Mouse (Mus musculus) embryonic facial prominence, embryonic 11.5 days (tissue): ENCODE data around the gene Calm3. TPM values are rescaled to one million over a fixed set of nuclear protein-coding genes. Genes with fewer than 3 reads are reported as not detected.

Experiments used
- ATAC-seq: fragments of 200-750 bp; cut with Nextera tagmentation; replicated peaks from 2 replicates; pipeline ENCODE4 v1.8.0; 2017; ENCODE audit warnings: low read depth; ENCODE audit not compliant: insufficient number of reproducible peaks, low FRiP score, low TSS enrichment
- DNase-seq: peaks from one replicate; pipeline ENCODE4 v3.0.0-alpha.2; 2015; ENCODE audit warnings: low spot score
- H3K27ac ChIP-seq: fragments of 300-500 bp; sonication (generic); replicated peaks from 2 replicates; pipeline ENCODE4 v1.5.1; 2014; ENCODE audit warnings: mild to moderate bottlenecking, low read depth, low read length, control low read depth
- H3K27me3 ChIP-seq: fragments of 300-500 bp; sonication (generic); 2 replicates; pipeline ENCODE4 v1.6.1; 2014; ENCODE audit warnings: mild to moderate bottlenecking, low read length, moderate library complexity, mixed read lengths; ENCODE audit not compliant: control insufficient read depth, insufficient read depth
- H3K36me3 ChIP-seq: fragments of 300-500 bp; sonication (generic); replicated peaks from 2 replicates; pipeline ENCODE4 v1.6.1; 2014; ENCODE audit warnings: low read depth, mild to moderate bottlenecking, low read length, moderate library complexity, mixed read lengths; ENCODE audit not compliant: control insufficient read depth, insufficient read depth
- H3K4me1 ChIP-seq: fragments of 300-500 bp; sonication (generic); 2 replicates; pipeline ENCODE4 v1.6.1; 2014; ENCODE audit warnings: low read length, mixed read lengths; ENCODE audit not compliant: control insufficient read depth, insufficient read depth
- H3K4me2 ChIP-seq: fragments of 300-500 bp; sonication (generic); 2 replicates; pipeline ENCODE4 v1.6.1; 2014; ENCODE audit warnings: low read depth, mild to moderate bottlenecking, control low read depth, low read length, moderate library complexity
- H3K4me3 ChIP-seq: fragments of 300-500 bp; sonication (generic); 2 replicates; pipeline ENCODE4 v1.5.1; 2014; ENCODE audit warnings: low read depth, low read length, control low read depth
- H3K9ac ChIP-seq: fragments of 300-500 bp; sonication (generic); replicated peaks from 2 replicates; pipeline ENCODE4 v1.6.1; 2014; ENCODE audit warnings: mild to moderate bottlenecking, control low read depth, low read length
- H3K9me3 ChIP-seq: fragments of 300-500 bp; sonication (generic); replicated peaks from 2 replicates; pipeline ENCODE4 v1.6.1; 2016; ENCODE audit warnings: mild to moderate bottlenecking, low read length, inconsistent platforms, mixed read lengths; ENCODE audit not compliant: control insufficient read depth
- whole genome bisulfite sequencing: fragments of 180-500 bp; shearing (Covaris S2); extraction: QIAGEN DNeasy Blood & Tissue Kit; methylation state at CpG from one replicate; pipeline ENCODE4 v1.1.7; 2014; 5-methylcytosine and 5-hydroxymethylcytosine counted together
- polyA plus RNA-seq: library from polyadenylated mRNA; unstranded; fragments of >200 nt; fragmentation: Nextera tagmentation; extraction: Ambion mirVana; gene quantifications from 2 replicates; pipeline ENCODE4 v1.2.1, GENCODE M21; 2014

Calm3 gene
- polyA plus RNA-seq, 1 experiment from 2014 or later, result 237 TPM

DNA sequence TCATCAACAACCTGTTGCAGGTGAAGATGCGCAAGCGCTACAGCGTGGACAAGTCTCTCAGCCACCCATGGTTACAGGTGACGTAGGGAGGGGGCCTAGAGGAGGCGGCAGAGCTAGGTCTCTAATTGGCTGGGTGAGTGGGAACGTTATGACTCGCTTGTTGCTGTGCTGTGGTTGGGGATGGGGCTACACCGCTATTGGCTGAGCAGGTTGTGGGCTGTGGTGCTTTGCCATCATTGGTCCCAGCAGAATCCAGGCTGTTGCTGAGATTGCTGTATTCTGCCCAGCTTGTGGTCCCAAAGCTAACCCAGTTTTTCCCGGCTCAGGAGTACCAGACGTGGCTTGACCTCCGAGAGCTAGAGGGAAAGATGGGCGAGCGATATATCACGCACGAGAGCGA, 54.4 kb downstream of the Calm3 start:
- H3K4me2 ChIP-seq, result peak overlapping the region; percentile 42
- no peaks in the 10 kb centered on the region for H3K4me1 ChIP-seq
- WGBS, result 20% methylated on average over 16 of the region's 16 CpGs
- H3K9ac ChIP-seq, result no peak overlapping the region
- H3K9me3 ChIP-seq, result no peaks in the 10 kb centered on the region
- no peaks in the 10 kb centered on the region for H3K27me3 ChIP-seq
- peaks cover under 1% of the 10 kb centered on the region for H3K36me3 ChIP-seq
- H3K27ac ChIP-seq, result no peak overlapping the region
- H3K4me3 ChIP-seq, result peak overlapping the region; percentile 13; the same call in 1 of the 2 replicates
- ATAC-seq (peak; percentile 91), DNase-seq (peak; percentile 87)

DNA sequence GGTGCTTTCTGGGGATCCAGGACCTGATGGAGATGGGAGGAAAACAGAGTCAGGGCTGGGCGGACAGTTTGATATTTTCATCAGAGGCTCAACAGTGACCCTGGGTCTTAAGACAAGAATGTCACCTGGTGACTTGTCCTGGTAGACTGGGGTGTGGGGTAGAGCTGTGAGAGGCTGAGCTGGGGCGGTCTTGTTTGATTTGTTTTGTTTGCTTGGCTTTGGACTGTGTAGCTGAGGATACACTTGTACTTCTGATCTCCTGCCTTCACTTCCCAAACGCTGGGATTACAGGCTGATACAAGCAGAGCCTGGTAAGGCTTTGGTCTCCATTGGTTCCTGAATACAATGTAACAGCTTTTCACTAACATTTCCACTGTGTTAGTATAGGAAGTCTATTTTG, 56.4 kb downstream of the Calm3 start:
- no peak overlapping the region for H3K4me2 ChIP-seq
- no peaks in the 10 kb centered on the region for H3K9me3 ChIP-seq
- no peak overlapping the region for H3K9ac ChIP-seq
- DNase-seq, result no peak
- no peak overlapping the region for H3K4me3 ChIP-seq
- peaks cover 2% of the 10 kb centered on the region for H3K36me3 ChIP-seq
- WGBS, result 85% methylated on average over 3 of the region's 3 CpGs
- no peaks in the 10 kb centered on the region for H3K27me3 ChIP-seq
- no peaks in the 10 kb centered on the region for H3K4me1 ChIP-seq
- H3K27ac ChIP-seq, result no peak overlapping the region
- no peak for ATAC-seq

Other genes with a start within 250 kb of the Calm3 start
- not detected in 2 replicates for gene Ceacam15, start 248.4 kb downstream of the Calm3 start, polyA plus RNA-seq
- not detected in 2 replicates for gene Ceacam9, start 202.2 kb downstream of the Calm3 start, polyA plus RNA-seq
- gene Ap2s1, start 185.7 kb downstream of the Calm3 start, polyA plus RNA-seq, result 262 and 279 TPM in 2 replicates
- 19.6 and 19.7 TPM in 2 replicates for gene Slc1a5, start 142.8 kb downstream of the Calm3 start, polyA plus RNA-seq
- 102 and 121 TPM in 2 replicates for gene Strn4, start 108.2 kb downstream of the Calm3 start, polyA plus RNA-seq
- 21.0 and 24.9 TPM in 2 replicates for gene Fkrp, start 107.4 kb downstream of the Calm3 start, polyA plus RNA-seq
- gene Prkd2, start 81.2 kb downstream of the Calm3 start, polyA plus RNA-seq, result 10.1 and 11.4 TPM in 2 replicates
- 11.5 and 12.2 TPM in 2 replicates for gene Dact3, start 48.8 kb downstream of the Calm3 start, polyA plus RNA-seq
- gene Gng8, start 32.3 kb downstream of the Calm3 start, polyA plus RNA-seq, result 16.0 and 19.8 TPM in 2 replicates
- 0.87 and 1.1 TPM in 2 replicates for gene Ptgir, start 17.6 kb downstream of the Calm3 start, polyA plus RNA-seq
- 3.7 and 4.2 TPM in 2 replicates for gene Pnmal2, start 20.6 kb upstream of the Calm3 start, polyA plus RNA-seq
- gene Pnmal1, start 35.6 kb upstream of the Calm3 start, polyA plus RNA-seq, result 5.3 and 6.6 TPM in 2 replicates
- gene Gm42372, start 59.0 kb upstream of the Calm3 start, polyA plus RNA-seq, result 0.52 and 0.63 TPM in 2 replicates
- 15.9 and 17.1 TPM in 2 replicates for gene Ccdc8, start 68.6 kb upstream of the Calm3 start, polyA plus RNA-seq
- 100 and 102 TPM in 2 replicates for gene Ppp5c, start 103.8 kb upstream of the Calm3 start, polyA plus RNA-seq
- 6.7 TPM in 2 replicates for gene Hif3a, start 138.3 kb upstream of the Calm3 start, polyA plus RNA-seq
- 0.10 and 0.11 TPM in 2 replicates for gene Psg16, start 149.9 kb upstream of the Calm3 start, polyA plus RNA-seq
- not detected in 2 replicates for gene Ceacam3, start 226.2 kb upstream of the Calm3 start, polyA plus RNA-seq